Mouse (Mus musculus): ENCODE measurements around the gene Krt35.

Krt35 gene

DNA sequence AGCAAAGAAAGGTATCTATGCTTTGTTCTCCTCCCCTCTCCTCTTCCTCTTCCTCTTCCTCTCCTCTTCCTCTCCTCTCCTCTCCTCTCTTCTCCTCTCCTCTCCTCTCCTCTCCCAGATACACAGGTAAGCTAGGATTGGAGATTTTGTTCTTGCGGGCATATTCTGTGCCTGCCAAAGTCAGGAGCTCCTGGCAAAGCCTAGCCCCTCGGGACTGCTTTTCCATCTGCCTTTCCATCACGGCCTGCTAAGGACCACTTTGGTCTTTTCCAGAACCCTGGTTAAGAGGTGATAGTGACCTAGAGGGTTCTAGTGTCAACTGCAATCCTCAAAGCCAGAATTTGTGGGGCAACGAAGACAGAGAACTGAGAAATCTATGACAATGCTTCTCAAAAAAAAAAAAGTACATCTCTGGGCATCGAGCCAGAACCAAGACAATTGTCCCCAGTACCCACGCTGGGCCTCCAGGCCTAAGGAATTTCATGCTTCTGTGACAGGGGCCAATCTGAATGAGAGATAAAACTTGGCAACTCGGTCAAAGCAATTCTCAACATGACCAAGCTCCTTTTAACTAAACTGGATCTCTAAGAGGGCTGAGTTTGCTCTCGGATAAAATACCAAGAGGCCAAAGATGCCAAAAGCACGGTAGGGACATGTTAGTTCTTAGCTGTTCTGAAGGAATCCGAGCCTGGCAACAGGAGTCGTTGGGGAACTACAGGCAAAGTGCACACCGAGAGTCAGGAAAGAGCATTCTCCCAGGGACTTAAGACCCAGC is 29.6 kb downstream of the Krt35 start:
- in situ Hi-C loops (cut with MboI, MseI) = no loop called here

DNA sequence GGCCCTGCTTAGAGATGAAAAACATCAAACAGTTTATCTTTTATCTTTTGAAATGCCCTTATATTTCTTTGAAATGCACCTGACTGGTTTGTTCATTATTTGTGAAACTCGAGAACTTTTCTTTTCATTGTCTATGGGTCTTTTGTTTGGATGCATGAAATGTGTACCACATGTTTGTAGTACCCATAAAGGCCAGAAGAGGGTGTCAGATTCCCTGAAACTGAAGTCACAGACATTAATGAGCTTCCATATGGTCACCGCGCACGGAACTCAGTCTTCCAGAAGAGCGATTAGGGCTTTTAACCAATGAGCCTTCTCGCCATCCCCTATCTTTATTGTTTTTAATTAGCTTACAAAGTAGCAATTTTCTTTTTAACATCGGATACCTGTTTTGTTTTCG is 37.2 kb downstream of the Krt35 start:
- in situ Hi-C loops (cut with MboI, MseI) = no loop called here

DNA sequence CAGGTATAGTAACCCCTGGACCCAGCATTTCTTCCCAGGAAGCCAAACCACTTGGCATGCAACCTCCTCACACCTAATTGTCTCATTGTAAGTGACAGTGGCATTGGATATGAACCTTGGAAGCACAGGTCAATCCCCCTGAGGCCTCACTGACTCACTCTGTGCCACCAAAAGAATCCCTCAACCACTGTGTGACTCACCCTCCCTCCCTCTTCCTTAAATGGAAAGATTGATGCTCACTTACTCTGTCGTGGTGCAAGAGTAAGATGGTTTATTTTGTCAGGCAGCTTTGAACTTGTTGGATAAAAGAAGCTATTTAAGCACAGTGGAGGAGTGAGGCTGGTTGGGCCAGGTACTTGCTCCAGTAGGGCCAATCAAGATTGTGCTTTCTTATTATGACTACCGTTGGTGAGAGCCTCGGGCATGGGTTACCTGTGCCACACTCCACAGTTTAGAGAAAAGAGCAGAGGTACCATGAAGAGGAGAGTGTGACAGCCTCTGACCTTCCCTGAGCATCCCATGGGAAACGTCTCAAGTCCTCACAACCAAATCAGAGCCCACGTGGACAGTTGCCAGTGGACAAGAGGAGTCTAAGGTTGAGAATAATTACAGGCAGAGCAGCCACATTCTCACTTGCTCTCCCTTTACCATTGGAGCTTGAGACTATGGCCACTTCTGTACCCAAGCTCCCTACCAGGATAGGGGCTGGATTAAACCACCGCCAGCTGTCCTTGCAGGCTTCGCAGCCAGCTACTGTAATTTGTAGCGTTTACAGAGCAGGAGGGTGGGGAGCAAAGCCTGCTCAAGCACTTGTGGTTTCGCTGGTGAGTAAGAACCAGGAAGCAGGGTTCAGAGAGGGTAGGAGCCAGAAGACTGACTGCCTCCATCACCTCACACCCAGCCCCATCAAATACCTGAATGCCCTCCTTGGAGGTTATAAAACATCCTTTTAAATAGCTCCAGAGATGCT is 40.1 kb downstream of the Krt35 start:
- in situ Hi-C loops (cut with MboI, MseI) = no loop called here

DNA sequence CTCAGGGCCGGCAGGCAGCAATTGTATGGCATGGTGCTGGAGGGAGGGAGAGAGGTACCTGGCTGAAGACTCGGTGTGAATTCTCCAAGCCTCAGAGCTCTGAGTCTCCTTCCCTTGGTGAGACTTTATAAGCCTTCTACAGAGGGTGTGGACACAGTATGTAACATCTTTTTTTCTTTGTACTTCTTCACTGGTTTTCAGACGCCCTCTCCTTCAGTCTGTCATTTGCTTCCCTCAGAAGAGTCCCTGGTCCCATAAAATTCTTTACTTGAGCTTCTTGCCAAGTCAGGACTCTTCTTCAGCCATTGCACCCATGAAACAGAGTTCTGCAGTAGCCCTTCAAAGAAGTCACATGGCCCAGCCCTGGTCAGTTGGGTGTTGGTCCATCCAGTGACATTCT is 45.6 kb downstream of the Krt35 start, which contains the start of gene Krt31:
Gene Krt31, minus strand, starts transcription at position 101 of the 400 bp plus-strand sequence.
- in situ Hi-C loops (cut with MboI, MseI) = no loop called here

DNA sequence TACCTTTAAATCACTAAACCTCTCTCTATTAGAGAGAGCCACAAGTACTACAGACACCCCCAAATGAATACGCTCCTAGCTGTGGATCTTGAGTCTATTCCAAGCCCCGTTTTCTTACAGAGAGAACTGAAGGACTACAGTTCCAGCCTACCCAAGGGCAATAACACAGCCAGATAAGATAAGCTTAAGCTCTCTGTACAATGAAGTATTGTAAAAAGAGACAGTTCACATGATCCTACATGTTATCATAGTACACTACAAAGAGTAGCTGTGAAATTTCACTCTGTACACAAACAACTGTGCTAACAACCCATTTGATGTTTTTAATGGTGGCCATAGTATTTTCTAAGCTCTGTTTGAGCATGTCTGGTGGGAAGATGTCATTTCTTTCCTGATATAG is 48.8 kb downstream of the Krt35 start:
- in situ Hi-C loops (cut with MboI, MseI) = loop anchor here (25.0 kb wide), 1 partner anchor 960 kb away; the partner anchor contains the start of gene Tns4

DNA sequence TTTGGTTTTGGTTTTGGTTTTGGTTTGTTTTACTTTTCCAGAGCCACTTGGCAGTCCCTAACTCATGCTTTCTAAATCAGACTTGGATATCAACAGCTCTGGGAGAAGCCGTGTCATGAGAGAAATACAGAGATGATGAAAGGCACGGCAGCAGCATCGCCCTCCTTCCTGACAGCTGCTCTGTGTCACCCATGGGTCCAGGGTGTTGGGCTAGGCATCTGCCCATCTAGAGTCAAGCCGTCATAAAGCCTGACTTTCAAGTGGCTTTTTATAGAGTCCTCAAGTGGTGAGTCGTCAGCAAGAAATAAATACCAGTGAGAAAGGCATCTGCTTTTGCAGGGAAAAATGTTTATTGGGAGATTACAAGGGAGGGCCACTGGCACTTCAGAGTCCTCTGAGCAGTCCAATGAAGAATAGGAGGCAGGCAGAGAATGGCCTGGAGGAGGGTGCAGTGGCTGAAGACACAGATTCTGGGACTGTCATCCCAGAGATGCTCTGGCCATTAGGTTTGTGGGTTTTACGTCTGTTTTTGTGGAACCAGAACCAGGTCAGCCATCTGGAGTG is 49.7 kb downstream of the Krt35 start:
- in situ Hi-C loops (cut with MboI, MseI) = loop anchor here (25.0 kb wide), 1 partner anchor 959 kb away; the partner anchor contains the start of gene Tns4

All from T-helper 1 cell (primary cell).